Mouse (Mus musculus) megakaryocyte-erythroid progenitor cell, adult 5-6 weeks (primary cell): ENCODE measurements at regions not wholly inside any gene's neighbourhood (a gene's known extent, or its start where the extent isn't known, plus 50 kb on each side); places are given as distances from the start of the nearest gene placed in this dataset.

Experiments used
- ATAC-seq: replicated peaks from 2 replicates; pipeline ENCODE4 v1.8.0; 2016; ENCODE audit warnings: mild to moderate bottlenecking, inconsistent platforms; ENCODE audit not compliant: severe bottlenecking, poor library complexity, low FRiP score, low TSS enrichment

DNA sequence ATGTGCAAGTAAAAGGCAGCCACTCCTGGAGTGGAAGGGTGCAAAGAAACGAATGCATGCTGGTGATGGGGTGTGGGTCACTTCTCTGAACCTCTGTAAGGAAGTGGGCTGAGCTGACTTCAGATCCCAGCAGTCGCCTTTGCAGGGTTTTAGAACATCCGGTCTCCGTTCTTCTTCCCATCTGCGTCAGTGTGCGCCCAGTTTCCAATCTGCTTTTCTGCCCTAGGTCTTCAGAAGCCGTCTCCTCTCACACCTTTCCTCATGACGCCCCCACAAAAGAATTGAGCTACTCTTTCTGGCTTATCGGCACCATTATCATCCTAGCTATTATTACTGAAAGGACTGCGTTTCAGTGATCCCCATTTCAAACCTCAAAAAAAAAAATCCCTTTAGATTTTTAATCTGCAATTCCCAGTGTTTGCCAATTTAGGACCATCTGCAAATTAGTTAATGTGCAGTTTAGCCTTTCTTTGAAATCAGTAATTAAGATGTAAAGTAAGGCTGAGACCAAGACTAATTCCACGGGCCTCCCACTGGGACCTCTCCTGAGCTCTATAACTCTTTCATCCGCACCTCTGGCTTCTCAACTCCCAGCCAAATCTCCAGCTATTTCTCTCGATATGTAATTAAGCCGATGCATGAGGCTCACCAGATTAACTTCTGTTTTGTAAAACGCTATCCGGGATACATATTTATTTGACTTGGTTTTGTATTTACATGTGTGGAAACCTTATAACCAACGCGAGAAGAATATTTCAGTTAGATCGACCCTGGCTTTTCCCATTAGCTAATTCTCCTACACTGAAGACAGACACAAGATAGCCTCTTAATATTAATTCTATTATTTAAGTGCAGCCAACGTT, 185.7 kb upstream of the Ednrb start:
- ATAC-seq = no peak

GRCm38 (mm10) chr14:104027900-104028285, 183.7 kb upstream of the Ednrb start:
- ATAC-seq = no peak

DNA sequence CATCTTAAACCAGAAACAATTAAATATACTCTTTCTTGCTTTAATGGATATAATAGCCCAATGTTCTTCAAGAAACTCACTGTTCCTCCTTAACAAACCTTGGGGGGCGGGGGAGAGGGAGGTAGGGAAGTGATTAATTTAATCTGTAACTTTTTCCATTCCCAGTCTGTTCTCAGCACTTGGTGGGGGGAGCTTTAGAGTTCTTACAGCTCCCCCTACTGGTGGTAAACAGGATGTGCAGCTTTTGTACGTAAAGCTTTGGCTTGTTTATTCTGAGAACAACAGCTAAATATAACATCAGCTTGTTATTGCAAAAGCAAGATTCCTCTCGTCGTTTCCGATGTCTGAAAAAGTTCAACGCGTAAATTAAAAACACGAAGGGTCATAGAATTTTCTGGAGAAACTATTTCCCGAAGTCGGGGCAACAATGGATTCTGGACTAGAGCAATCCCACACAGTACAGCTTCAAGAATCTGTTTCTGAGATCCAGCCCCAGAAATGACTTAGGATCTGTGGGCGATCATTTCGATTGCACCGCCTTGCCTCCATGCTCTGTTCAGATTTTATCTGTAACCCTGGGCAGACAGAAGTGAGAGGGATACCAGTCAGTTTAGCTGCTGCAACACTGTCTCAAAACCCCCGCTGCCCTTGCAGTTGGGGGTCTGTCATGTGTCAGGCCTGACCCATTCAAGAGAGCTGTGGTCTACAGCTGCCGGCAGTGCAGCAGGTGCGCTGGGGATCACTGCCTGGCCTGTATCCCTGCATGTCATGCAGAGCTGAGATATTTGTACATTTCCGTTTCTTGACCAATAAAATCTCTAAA, 183.1 kb upstream of the Ednrb start:
- peak; percentile 89 for ATAC-seq

DNA sequence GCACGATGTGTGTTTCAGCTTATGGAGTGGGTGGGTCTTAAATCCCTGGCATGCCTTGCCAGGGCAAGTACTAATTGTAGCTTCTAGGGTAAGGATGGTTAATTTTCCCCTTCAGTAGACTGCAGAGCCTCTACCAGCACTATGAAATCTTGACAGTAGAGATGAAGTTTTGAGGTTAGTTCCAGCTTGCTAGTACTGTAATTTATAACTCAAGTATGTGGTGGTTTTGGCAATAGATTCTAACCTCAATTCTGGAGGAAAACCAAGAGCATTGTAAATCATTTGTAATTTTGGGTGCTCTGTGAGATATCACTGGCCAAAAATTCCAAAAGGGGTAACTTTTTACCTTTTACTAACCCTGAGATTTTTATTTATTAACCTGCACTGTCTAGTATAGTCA, 164.3 kb upstream of the Ednrb start:
- ATAC-seq = no peak

GRCm38 (mm10) chr14:104006426-104006825, 162.2 kb upstream of the Ednrb start:
- ATAC-seq = no peak

GRCm38 (mm10) chr14:104005132-104005531, 160.9 kb upstream of the Ednrb start:
- ATAC-seq = no peak

- ATAC-seq = no peak
Observed at GRCm38 (mm10) chr14:104002421-104002820, 158.2 kb upstream of the Ednrb start.

DNA sequence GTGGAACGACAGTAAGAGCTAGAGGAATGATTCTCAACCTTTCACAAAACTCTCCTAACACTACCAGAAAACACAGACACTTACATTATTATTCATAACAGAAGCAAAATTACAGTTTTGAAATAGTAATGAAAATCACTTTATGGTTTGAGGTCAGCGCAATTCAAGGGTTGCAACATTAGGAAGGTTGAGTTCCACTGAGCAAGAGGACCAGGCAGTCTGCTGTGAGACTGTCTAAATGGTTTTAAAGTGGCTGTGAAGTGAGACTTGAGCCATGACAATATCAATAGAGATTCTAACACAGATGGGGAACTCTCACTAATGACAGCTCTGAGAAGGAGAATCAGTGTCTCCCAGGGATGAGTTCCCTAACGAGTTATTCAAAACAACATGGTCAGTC, 146.2 kb upstream of the Ednrb start:
- ATAC-seq = no peak

- no peak for ATAC-seq
Observed at GRCm38 (mm10) chr14:103989949-103990348, 145.7 kb upstream of the Ednrb start.

DNA sequence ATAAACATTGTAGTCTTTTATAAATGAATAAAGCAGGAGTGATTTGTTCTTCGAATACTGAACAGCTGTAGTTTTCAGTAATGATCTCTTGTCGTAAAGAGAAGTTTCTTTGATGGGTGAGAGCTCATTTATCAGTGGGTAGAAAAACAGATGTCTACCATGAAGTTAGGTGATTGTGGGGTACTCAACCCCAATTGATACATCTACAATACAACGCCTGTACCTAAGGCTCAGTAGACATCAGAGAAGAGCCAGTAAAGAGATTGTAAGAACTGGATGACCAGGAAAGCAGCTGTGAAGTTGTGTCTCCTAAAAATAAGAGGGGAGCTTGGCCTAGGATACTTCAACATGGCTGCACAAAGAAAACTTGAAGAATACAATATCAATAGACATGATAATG, 143.1 kb upstream of the Ednrb start:
- no peak for ATAC-seq

- no peak for ATAC-seq
Observed at GRCm38 (mm10) chr14:103984349-103984748, 140.1 kb upstream of the Ednrb start.

- ATAC-seq = no peak
Observed at GRCm38 (mm10) chr14:103978808-103979207, 134.6 kb upstream of the Ednrb start.

DNA sequence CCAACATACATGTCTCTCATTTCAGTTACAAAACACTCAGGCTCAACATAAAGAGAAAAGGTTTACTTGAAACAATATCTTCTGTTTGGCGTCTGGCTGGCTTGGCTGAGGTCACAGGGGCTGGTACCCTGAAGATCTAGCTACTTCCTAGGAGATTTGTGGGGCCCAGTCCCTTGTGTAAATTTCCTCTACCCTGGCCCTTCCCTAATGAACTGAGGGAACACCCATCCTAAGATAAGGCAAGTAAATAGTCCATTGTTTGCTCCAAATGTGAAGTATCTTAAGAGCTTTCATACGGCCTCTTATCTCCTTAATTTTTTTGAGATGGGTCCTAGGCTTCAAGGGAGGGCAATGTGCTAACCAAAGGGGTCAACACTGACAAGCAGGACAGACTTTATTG, 133.6 kb upstream of the Ednrb start:
- ATAC-seq = no peak

DNA sequence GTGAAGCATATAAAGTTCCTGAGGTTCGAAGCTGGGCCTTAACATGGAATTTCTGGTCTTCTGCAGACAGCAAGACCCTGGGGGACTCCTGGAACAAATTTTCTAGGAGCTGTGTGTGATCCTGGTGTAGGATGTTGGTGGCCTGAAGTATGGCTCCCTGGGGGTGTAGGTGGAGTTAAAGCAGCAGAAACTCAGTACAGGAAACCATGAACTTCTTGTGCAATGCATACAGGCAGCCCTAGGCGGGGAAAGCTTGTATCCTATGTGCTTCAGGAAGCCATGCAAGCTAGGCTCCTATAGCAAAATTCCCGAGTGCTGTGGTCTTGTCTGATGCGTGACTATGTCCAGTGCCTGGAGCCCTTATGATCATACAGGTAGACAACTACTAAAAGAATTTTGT, 129.8 kb upstream of the Ednrb start:
- no peak for ATAC-seq

DNA sequence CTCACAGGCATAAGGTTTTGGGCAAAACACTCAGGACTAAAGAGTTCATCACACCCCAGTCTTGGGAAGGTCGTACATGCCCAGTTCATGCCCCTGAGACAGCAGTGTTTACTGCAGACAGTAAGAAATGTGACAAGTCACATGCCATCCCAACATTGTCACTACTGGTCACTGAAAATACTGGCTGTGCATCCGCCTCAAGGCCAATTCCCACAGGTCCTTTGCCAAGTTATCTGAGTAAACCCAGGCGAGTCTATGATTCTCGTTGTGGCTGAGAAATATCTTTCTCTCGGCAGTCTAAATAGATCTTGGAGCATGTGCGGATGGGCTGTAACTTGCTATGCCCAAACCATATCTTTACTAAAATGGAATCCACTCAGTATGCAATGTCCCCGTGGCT, 128.9 kb upstream of the Ednrb start:
- no peak for ATAC-seq

- ATAC-seq = no peak
Observed at GRCm38 (mm10) chr14:103969305-103969704, 125.1 kb upstream of the Ednrb start.

GRCm38 (mm10) chr14:103966293-103966692, 122.1 kb upstream of the Ednrb start:
- no peak for ATAC-seq

- no peak for ATAC-seq
Observed at GRCm38 (mm10) chr14:103962303-103962881, 118.2 kb upstream of the Ednrb start.

- ATAC-seq = no peak
Observed at GRCm38 (mm10) chr14:103951899-103952298, 107.7 kb upstream of the Ednrb start.

DNA sequence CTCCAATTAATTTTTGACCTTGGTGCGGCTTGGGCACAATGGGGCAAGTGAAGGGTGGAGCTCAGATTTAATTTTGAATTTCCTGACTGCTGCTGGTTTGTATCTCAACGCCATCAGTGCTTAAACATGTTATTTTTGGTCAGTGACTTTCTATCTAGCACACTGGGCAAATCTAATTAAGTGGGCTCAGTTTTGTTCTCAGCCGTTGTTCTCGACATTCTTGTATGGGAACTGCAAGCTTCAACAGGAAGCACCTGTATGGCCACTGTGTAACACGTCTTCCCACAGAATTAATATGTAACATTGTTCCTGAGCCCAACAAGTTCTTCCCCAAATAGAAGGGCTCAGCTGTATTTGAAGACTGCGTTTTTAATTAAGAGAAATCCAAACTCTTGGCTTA, 105.7 kb upstream of the Ednrb start:
- ATAC-seq = no peak
